Mouse (Mus musculus) MEL (cell line): ENCODE data around the gene Ppp1r8. TPM values are rescaled to one million over a fixed set of nuclear protein-coding genes. Genes with fewer than 3 reads are reported as not detected.
"Not testable (repeated sequence)": the region's sequence is repeated elsewhere in the genome, so short reads cannot be mapped to it uniquely, and the experiment has no call there.

Source experiments
- DNase-seq: peaks from one replicate; pipeline ENCODE4 v3.0.0; 2011; ENCODE audit warnings: low read depth, low spot score
- H3K27ac ChIP-seq: 2 replicates; pipeline ENCODE4 v1.5.1; 2012; ENCODE audit warnings: low read depth, mild to moderate bottlenecking, control low read depth, low read length, moderate library complexity; ENCODE audit not compliant: control insufficient read depth
- H3K27me3 ChIP-seq, 2 experiments: fragments of 150-350 bp in 1 of 2; sonication (generic) in 1 of 2; 2 replicates each; pipeline ENCODE4 v1.6.1; 2012; ENCODE audit warnings: low read length in 2 of 2, mild to moderate bottlenecking in 2 of 2, improper control_type of control experiment in 1 of 2, moderate library complexity in 1 of 2; ENCODE audit not compliant: insufficient read depth in 2 of 2, control insufficient read depth in 1 of 2
- H3K36me3 ChIP-seq, 2 experiments: 2 replicates each; pipeline ENCODE4 v1.6.1; 2012 to 2014; ENCODE audit warnings: low read length in 2 of 2, improper control_type of control experiment in 1 of 2, inconsistent platforms in 1 of 2, mild to moderate bottlenecking in 1 of 2; ENCODE audit not compliant: insufficient read depth in 2 of 2, control insufficient read depth in 1 of 2
- H3K4me1 ChIP-seq, 2 experiments: fragments of 150-350 bp in 1 of 2; sonication (generic) in 1 of 2; 2 replicates each; pipeline ENCODE4 v1.6.1; 2012; ENCODE audit warnings: low read length in 2 of 2, improper control_type of control experiment in 1 of 2, mild to moderate bottlenecking in 1 of 2; ENCODE audit not compliant: insufficient read depth in 2 of 2, control insufficient read depth in 1 of 2
- H3K4me3 ChIP-seq, 2 experiments: fragments of 150-350 bp in 1 of 2; sonication (generic) in 1 of 2; 2 replicates each; pipeline ENCODE4 v1.5.1; 2012; ENCODE audit warnings: low read depth in 2 of 2, low read length in 2 of 2, mild to moderate bottlenecking in 2 of 2, moderate library complexity in 2 of 2, control low read depth in 1 of 2, improper control_type of control experiment in 1 of 2; ENCODE audit not compliant: control insufficient read depth in 1 of 2, insufficient read depth in 1 of 2
- H3K79me2 ChIP-seq: 2 replicates; pipeline ENCODE4 v1.6.1; 2012; ENCODE audit warnings: mild to moderate bottlenecking, low read length, moderate library complexity; ENCODE audit not compliant: control insufficient read depth, poor library complexity, insufficient read depth
- H3K9ac ChIP-seq: 2 replicates; pipeline ENCODE4 v1.6.1; 2012; ENCODE audit warnings: low read depth, mild to moderate bottlenecking, control low read depth, low read length, moderate library complexity; ENCODE audit not compliant: control insufficient read depth, poor library complexity, severe bottlenecking
- H3K9me3 ChIP-seq: fragments of 150-350 bp; sonication (generic); replicated peaks from 2 replicates; pipeline ENCODE4 v1.6.1; 2012; ENCODE audit warnings: mild to moderate bottlenecking, low read length, improper control_type of control experiment, moderate library complexity; ENCODE audit not compliant: insufficient read depth
- BHLHE40 ChIP-seq: IDR thresholded peaks from 2 replicates; pipeline ENCODE4 v1.6.1; 2012; ENCODE audit warnings: low read depth, mild to moderate bottlenecking, inconsistent platforms, low read length, improper control_type of control experiment, borderline replicate concordance
- E2F4 ChIP-seq: IDR thresholded peaks from 2 replicates; pipeline ENCODE4 v1.6.1; 2011; ENCODE audit warnings: low read depth, low read length, improper control_type of control experiment, borderline replicate concordance
- ELF1 ChIP-seq: IDR thresholded peaks from 2 replicates; pipeline ENCODE4 v1.6.1; 2014; ENCODE audit warnings: low read depth, mild to moderate bottlenecking, inconsistent platforms, low read length, improper control_type of control experiment, moderate library complexity
- EP300 ChIP-seq, 2 experiments: IDR thresholded peaks; 2 replicates each; pipeline ENCODE4 v1.6.1; 2011; ENCODE audit warnings: improper control_type of control experiment in 2 of 2, low read length in 2 of 2, low read depth in 1 of 2, mild to moderate bottlenecking in 1 of 2
- ETS1 ChIP-seq: IDR thresholded peaks from 2 replicates; pipeline ENCODE4 v1.6.1; 2012; ENCODE audit warnings: low read depth, mild to moderate bottlenecking, inconsistent platforms, low read length, improper control_type of control experiment, moderate library complexity
- HCFC1 ChIP-seq: IDR thresholded peaks from 2 replicates; pipeline ENCODE4 v1.6.1; 2012; ENCODE audit warnings: low read depth, mild to moderate bottlenecking, inconsistent platforms, low read length, improper control_type of control experiment, moderate library complexity
- JUND ChIP-seq: IDR thresholded peaks from 2 replicates; pipeline ENCODE4 v1.6.1; 2011; ENCODE audit warnings: low read depth, mild to moderate bottlenecking, improper control_type of control experiment, low read length
- MAFK ChIP-seq: IDR thresholded peaks from 2 replicates; pipeline ENCODE4 v1.6.1; 2011; ENCODE audit warnings: low read depth, mild to moderate bottlenecking, low read length, improper control_type of control experiment, borderline replicate concordance
- MAX ChIP-seq: IDR thresholded peaks from 2 replicates; pipeline ENCODE4 v1.6.1; 2011; ENCODE audit warnings: low read length, improper control_type of control experiment
- MXI1 ChIP-seq: IDR thresholded peaks from 2 replicates; pipeline ENCODE4 v1.6.1; 2011; ENCODE audit warnings: mild to moderate bottlenecking, low read depth, low read length, improper control_type of control experiment
- NELFE ChIP-seq: IDR thresholded peaks from 2 replicates; pipeline ENCODE4 v1.6.1; 2011; ENCODE audit warnings: low read depth, low read length, improper control_type of control experiment
- POLR2A ChIP-seq, 2 experiments: IDR thresholded peaks; 2 replicates each; pipeline ENCODE4 v1.6.1; 2011 to 2012; ENCODE audit warnings: low read length in 2 of 2, mild to moderate bottlenecking in 2 of 2, control low read depth in 1 of 2, improper control_type of control experiment in 1 of 2, low read depth in 1 of 2, moderate library complexity in 1 of 2; ENCODE audit not compliant: control insufficient read depth in 1 of 2, insufficient read depth in 1 of 2, poor library complexity in 1 of 2
- RAD21 ChIP-seq: IDR thresholded peaks from 2 replicates; pipeline ENCODE4 v1.6.1; 2011; ENCODE audit warnings: mild to moderate bottlenecking, low read depth, low read length, improper control_type of control experiment
- SIN3A ChIP-seq: IDR thresholded peaks from 2 replicates; pipeline ENCODE4 v1.6.1; 2012; ENCODE audit warnings: low read length, improper control_type of control experiment, inconsistent platforms
- TBP ChIP-seq: IDR thresholded peaks from 2 replicates; pipeline ENCODE4 v1.8.0; 2011; ENCODE audit warnings: low read depth, low read length, improper control_type of control experiment
- USF1 ChIP-seq: IDR thresholded peaks from 2 replicates; pipeline ENCODE4 v1.6.1; 2014; ENCODE audit warnings: low read depth, mild to moderate bottlenecking, inconsistent platforms, low read length, improper control_type of control experiment, moderate library complexity
- ZNF384 ChIP-seq: IDR thresholded peaks from 2 replicates; pipeline ENCODE4 v1.6.1; 2012; ENCODE audit warnings: low read depth, mild to moderate bottlenecking, inconsistent platforms, low read length, improper control_type of control experiment
- polyA plus RNA-seq, 2 experiments: library from polyadenylated mRNA; stranded (reverse) in 1 of 2; unstranded in 1 of 2; fragments of >175 nt in 1 of 2; fragments of >200 nt in 1 of 2; gene quantifications; 2 replicates each; pipeline versions ENCODE4 v1.2.1 to v1.2.4; 2012; ENCODE audit warnings: low replicate concordance in 2 of 2, low read depth in 1 of 2; ENCODE audit not compliant: insufficient read length in 2 of 2, insufficient read depth in 1 of 2, missing spikeins in 1 of 2
- total RNA-seq: library from RNA; depleted of rRNA; stranded (reverse); fragments of 300-350 nt; gene quantifications from 2 replicates; pipeline ENCODE4 v1.2.3, GENCODE M21; 2012

Gene Ppp1r8
- total and polyA plus RNA-seq, 3 experiments: 83.6 to 103 TPM; not detected in 1

DNA sequence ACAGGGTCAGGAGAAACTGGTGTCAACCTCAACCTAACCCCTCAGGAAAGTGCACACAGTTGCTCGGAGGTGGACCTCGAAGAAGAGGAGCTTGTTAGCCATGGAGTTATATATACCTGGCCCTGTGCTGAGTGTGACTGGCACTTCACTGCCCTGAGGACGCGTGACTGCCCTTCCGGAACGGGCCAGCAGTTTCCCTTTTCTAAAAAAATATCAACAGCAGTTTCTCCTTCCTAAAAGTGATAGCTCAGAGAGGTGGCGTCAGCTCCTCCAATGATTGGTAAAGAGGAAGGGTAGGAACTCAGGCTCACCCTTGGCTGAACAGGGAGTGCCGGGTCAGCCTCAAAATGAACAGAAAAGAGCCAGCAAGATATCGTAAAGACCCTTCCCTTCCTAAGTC, 48.9 kb downstream of the Ppp1r8 start:
- no peaks in the 10 kb centered on the region for H3K27me3 ChIP-seq
- TF ChIP-seq NELFE: peak; percentile 25; the same call in 1 of the 2 replicates
- peak; percentile 65 for TF ChIP-seq ZNF384
- TF ChIP-seq USF1: no peak; the same call in 1 of the 2 replicates
- no peak for TF ChIP-seq MAFK
- TF ChIP-seq POLR2A (IDR thresholded peaks at IDR 0.05; ENCODE audit: control insufficient read depth in 1 of 2, insufficient read depth in 1 of 2, low read depth in 1 of 2, low read length in 2 of 2, poor library complexity in 1 of 2): peak in 1 of 2 experiments; percentile 35; a peak in 1 of 4 replicates
- TF ChIP-seq ETS1: 0 out of 2 replicates have a peak, but pooled peaks have one; percentile 22
- TF ChIP-seq SIN3A: 0 out of 2 replicates have a peak, but pooled peaks have one; percentile 12
- TF ChIP-seq MAX: peak; percentile 27; the same call in 1 of the 2 replicates
- peak; percentile 13; the same call in 1 of the 2 replicates for TF ChIP-seq HCFC1
- no peak for TF ChIP-seq TBP
- no peak for TF ChIP-seq E2F4
- TF ChIP-seq MXI1: peak; percentile 42; the same call in 1 of the 2 replicates
- no peak for TF ChIP-seq RAD21
- TF ChIP-seq EP300 (IDR thresholded peaks at IDR 0.05; ENCODE audit: low read depth in 1 of 2, low read length in 2 of 2): 0 out of 4 replicates have a peak, but pooled peaks have one; percentile 8 to 10
- TF ChIP-seq JUND: no peak
- peak; percentile 76 for TF ChIP-seq BHLHE40
- TF ChIP-seq ELF1: peak; percentile 67; the same call in 1 of the 2 replicates
- H3K4me1 ChIP-seq: peaks cover 5 to 33% of the 10 kb centered on the region in 2 experiments; a peak in 3 of 4 replicates
- peak; percentile 76 for DNase-seq
- H3K9me3 ChIP-seq: no peaks in the 10 kb centered on the region
- H3K27ac ChIP-seq: peak overlapping the region; percentile 60
- peak overlapping the region; percentile 58 for H3K9ac ChIP-seq
- no peaks in the 10 kb centered on the region for H3K79me2 ChIP-seq
- peaks cover 0 to 7% of the 10 kb centered on the region in 2 experiments; a peak in 1 of 4 replicates for H3K36me3 ChIP-seq
- H3K4me3 ChIP-seq: peak overlapping the region; percentile 38 to 91

DNA sequence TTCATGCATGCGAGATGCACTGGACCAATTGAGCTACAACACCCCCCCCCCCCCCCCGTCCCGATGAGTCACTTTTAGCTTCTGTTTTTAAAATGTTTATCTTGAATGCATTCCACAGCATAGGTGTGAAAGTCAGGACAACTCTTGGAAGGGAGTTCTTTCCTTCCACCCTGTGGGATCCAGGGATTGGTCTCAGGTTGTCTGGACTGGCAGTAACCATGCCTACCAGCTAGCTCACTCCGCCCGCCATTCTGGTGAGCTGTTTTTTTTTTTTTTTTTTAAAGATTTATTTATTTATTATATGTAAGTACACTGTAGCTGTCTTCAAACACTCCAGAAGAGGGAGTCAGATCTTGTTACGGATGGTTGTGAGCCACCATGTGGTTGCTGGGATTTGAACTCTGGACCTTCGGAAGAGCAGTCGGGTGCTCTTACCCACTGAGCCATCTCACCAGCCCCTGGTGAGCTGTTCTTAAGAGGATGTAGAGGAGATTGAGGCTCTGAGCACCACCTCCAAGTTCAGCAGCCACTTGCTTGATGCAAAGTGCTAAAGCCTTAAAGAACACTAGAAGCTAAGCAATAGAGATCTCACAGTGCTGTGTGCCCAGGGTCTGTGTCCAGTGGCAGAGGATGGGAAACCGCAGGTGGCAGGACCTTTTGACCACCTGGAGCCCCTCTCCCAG, 49.5 kb downstream of the Ppp1r8 start:
- peak; percentile 70 for DNase-seq
- TF ChIP-seq MAFK: peak; percentile 53; the same call in 1 of the 2 replicates
- peak; percentile 72 for TF ChIP-seq ZNF384
- peak; percentile 97 for TF ChIP-seq TBP
- peak overlapping the region; percentile 38 to 91 for H3K4me3 ChIP-seq
- not testable (repeated sequence) for H3K27me3 ChIP-seq, H3K36me3 ChIP-seq, H3K79me2 ChIP-seq, H3K9me3 ChIP-seq
- peak overlapping the region; percentile 60 for H3K27ac ChIP-seq
- peaks cover 5 to 33% of the 10 kb centered on the region in 2 experiments; a peak in 3 of 4 replicates for H3K4me1 ChIP-seq
- H3K9ac ChIP-seq: peak overlapping the region; percentile 58
